Mouse (Mus musculus): ENCODE measurements around the gene Hunk.

Hunk gene

DNA sequence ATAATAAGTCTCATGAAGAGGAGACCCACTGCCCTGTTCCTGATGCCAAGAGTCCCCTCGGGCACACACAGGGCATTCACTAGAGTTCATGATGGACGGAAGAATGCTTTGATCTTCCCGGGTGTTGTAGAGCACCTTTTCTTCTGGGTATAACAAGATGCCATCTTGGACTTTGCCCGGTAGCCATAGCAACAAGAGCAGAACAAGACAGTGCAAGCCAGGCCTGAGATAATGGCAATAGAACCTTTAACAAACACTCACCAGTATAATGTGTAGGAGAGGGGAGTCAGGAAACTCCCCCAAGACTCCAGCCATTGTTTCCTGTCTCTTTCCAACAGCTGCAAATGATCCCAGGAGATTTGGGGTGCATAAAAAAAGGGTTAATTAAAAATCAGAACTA lies 8.9 kb downstream of the Hunk start:
- DNase-seq (ENCODE audit: low spot score): no peak

DNA sequence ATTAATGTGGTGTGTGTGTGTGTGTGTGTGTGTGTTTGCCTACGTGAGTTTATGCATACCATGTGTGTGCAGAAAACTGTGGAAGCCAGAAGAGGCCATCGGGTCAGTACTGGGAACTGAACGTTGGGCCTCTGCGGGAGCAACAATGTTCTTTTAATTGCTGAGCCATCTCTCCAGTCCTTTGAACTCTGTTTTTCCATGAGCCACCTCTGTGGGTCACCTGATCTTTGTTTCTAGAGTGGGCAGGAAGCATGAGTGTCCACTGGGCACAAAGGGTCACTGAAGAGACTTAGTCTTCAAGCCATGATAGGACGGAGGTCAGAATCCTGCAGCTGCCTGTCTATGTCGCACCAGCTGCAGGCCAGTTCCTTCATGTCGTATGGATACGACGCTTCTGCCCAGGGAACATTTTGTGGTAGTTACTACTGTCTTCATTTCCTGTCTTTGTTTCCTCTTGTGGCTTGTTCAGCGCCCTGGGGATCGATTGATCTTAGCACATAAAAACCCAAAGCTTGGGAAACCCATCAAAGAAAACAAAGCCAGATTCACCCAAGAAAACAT lies 10.3 kb downstream of the Hunk start:
- no peak for DNase-seq (ENCODE audit: low spot score)

DNA sequence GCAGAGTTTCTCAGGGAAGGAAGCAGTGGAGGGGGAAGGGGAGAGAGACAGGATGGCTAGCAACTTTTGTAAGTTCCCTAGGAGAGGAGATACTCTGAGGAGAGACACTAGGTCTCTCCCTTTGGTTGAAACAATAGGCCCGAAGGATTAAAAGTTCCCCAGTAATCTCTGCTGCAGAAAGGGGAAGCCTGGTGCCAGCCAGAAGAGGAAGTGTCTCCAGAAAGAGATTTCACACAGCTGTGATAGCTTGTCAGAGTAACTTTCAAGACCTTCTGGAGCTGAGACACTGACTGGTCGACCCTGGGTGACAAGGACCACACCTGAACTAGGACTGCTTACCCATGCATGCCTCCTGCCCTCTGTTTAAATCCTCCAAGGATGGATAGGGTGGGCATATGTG lies 11.1 kb downstream of the Hunk start:
- DNase-seq (ENCODE audit: low spot score): no peak

DNA sequence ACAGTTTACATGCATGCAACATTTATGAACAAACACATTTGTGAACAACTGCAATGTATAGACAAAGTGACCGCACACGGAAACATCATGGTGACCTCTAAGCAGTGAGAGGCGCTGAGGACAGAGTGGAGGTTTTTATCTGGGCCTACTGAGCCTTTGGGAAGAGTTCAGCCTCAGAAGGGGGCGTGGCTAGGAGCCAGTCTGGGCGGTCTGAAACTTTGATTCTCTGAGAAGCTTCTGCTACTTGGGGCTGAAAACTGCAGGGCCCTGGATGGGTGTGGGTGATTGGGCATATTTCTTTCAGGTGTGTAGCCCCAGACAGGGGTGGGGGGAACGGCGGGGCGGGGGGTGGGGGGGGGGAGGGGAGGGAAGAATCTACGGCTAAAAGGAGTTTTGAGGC lies 14.5 kb downstream of the Hunk start:
- DNase-seq (ENCODE audit: low spot score): no peak

DNA sequence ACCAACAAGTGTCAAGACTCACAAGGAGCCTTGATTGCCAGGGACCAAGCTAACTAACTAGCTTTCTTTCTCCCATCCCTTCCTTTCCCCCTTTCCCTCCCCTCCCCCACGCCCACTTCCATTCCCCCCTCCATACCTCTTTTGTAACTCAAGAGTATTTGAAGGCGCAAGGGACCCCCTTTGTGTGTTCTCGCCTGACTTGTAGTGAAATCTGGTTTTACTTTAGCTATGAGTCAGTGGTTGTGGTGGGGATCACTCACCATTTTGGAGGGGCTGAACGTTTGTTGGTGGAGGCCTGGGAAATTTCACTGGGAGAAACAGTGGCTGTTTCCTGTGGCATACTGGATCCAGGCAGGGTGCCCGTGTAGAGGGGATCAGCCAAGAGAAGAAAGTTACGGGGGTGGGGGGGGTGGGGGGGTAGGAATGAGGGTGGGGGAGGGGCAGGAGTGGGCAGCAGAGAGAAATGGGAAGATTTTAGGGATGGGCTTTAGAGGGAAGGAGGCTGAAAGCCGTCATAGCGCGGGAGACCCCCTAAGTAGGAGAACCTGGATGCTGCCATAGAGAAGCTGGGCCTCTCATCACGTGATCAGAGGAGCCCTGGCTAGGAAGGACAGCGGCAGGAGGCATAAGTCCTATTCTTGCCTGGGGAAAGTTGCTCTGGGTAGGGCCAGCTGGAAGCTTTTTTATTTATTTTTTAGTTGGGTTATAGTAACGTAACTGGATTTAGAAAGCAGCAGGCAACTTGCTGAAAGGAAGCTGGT lies 15.3 kb downstream of the Hunk start:
- no peak for DNase-seq (ENCODE audit: low spot score)

DNA sequence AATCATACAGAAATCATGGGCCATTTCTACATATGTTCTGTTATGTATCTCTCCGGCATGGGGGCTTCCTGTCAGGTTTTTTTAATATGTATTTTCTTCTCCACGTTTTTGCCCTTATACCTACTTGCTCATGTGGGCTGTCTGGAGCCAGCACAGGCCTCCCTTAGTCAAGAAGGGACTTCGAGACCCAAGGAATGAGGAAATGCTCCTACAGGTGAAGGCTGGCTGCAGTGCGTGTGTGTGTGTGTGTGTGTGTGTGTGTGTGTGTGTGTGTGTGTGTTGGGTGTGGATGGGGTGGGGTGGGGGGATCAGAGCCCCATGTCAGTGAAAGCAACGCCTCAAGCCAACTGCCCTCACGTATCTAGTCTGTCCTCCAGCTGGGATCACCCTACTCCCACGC lies 16.5 kb downstream of the Hunk start:
- no peak for DNase-seq (ENCODE audit: low spot score)

DNA sequence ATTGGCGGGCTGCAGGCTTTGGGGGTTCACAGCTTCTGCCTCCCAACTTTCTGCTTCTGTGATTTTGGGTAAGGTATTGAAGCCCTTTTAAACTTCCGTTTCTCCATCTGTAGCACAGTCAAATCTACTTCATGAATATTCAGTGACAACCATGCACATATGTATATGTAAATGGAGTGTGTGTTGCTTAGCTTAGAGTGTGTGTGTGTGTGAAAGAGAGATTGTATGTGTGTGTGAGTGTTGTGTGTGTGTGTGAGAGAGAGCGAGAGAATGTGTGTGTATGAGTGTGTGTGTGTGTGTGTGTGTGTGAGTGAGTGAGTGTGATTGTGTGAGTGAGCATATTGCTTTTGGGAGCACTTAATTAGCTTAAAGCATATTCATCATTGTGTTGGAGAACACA lies 19.4 kb downstream of the Hunk start:
- DNase-seq (ENCODE audit: low spot score): no peak

DNA sequence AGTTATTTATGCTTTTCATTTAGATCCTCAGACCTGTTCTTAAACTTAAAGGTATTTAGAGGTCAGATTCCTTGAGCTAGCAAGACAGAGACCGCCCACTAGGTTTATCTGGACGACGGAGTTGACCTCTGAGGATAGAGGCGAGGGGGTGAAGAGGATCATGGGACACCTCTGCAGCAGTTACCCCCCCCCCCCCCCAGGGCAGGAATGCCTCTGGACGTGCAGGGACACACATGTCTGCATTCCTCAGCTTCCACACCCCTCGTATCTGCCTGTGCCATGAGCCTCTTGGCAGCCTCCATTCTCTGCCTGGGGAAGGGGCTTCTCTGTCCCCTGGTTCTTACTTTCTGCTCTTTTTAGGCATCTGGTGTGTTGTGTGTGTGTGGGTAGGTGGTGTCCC lies 19.8 kb downstream of the Hunk start:
- DNase-seq (ENCODE audit: low spot score): no peak

DNA sequence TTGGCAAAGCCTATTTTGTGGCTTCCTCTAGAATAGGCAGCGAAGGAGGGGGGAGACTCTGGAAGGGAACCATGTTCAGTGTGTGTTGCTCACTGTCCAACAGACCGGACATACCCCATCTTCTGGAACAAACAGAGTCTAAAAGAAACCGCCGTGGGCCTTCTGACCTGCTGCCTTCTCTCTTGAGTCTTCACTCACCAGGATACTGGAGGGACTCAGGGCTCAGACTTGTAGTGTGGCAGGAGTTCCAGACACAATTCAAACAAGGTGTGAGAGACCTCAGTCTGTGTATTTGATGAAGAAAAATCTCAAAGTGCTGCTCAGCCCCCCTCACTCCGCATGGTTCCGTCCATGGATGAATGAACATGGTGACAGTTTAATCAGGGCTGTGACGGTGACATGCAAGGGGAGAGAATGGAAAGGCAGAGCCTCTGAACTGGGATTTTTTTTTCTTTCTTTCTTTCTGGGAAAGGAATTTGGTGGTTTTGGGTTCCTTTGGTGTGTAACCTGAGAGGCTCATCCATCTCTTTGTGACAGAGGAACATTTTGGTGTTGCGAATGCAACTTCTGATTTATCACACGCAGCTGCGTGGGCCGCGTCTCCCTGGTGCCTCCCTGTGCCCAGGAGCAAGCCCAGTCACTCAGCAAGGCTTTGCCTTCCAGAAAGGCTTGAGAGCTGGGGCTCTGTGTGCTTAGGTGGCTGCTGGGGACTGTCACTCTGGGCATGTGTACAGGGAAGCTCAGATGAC lies 21.9 kb downstream of the Hunk start:
- no peak for DNase-seq (ENCODE audit: low spot score)

DNA sequence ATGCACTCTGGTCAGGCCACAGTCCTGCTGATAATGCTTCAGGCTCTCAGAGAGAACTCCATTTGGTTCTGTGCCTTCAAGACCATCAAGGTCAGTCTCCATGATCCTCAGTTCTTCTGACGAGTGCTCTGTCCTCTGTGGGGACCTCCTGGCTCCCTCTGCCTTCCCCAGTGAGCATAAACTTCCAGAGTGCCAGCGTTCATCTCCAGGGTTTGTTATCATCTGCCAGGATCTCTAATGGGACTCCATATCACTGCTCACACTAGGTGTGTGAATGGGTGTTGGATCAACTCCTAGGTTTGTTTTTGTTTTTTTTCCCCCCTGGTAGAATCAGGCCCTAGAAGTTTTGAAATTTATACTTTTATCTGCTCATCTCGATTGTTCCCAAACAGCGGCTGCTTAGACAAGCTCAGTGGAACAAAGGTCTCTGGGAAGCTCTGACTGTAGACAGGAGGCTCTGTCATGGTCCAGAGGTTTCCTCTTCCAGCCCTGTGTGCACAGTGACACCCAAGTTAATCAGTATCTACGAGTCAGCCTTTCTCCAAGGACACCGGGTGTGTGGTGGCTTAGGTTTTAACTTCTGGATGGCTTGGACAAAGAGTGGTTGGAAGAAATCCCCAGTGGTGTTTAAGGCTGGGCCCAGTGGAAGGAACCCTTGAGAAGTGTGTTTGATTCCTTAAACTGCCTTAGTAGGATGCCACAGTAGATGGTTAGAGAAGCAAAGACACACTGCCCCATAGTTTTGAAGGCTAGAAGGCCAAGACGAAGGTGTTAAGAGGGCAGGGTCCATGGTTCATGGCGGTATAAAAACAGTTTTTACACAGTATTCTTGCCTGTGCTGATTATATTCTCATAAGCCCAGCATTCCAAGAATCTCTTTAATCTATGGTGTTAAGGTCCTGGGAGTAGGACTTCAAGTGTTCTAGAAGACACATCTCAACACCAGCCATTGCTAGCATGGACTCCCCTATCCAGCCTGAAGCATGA lies 26.6 kb downstream of the Hunk start:
- no peak for DNase-seq (ENCODE audit: low spot score)

DNA sequence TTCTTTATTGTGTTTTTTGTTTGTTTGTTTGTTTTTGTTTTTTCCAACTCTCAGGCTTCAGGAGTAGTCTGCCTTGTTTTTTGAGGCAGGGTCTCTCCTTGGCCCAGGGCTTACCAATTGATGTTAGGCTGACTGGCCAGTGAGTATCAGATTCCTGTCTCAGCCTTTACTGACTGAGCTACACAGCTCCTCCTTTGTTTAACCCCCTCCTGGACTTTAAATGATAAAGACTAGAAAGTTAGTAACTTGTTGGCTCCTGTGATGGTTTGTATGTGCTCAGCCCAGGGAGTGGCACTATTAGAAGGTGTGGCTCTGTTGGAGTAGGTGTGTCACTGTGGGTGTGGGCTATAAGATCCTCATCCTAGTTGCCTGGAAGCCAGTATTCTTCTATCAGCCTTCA lies 30.8 kb downstream of the Hunk start:
- no peak for DNase-seq (ENCODE audit: low spot score)

DNA sequence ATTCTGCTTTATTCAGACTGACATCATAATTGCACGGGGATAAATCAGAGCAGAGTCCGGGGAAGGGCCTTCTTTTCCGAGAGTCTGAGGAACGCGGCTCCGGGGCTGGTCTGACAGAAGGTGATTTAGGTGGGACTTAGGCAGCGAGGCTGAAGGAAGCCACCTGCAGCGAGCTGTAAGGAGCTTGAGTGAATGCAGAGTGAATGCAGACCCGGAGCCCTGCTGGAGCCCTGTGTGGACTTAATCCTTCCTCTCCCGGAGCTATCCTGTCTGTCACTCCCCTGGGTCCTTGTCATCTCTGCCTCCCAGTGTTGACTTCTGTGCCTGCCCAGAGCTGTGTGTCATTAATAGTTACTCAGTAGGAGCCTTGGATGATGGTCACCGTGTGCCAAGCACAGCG lies 32.8 kb downstream of the Hunk start:
- DNase-seq (ENCODE audit: low spot score): no peak

DNA sequence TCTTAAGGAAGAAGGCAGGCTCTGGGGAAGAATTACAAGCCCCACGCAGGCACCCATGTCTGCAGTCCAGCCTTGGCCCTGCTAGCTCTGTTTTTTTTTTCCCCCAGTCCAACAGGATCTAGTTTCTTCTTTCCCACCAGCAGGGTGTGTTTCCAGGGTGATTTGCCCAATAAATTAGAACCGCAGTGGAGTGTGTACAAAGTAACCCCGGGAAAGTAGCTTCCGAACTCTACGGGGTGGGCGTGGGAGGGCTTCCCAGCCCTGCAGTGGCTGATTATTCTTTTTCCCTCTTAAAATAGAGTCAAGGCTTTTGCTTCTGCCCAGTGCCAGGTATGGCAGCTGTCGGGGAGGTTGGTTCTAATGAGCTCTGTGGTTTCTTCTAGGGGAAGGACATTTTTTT lies 35.3 kb downstream of the Hunk start:
- DNase-seq (ENCODE audit: low spot score): no peak

DNA sequence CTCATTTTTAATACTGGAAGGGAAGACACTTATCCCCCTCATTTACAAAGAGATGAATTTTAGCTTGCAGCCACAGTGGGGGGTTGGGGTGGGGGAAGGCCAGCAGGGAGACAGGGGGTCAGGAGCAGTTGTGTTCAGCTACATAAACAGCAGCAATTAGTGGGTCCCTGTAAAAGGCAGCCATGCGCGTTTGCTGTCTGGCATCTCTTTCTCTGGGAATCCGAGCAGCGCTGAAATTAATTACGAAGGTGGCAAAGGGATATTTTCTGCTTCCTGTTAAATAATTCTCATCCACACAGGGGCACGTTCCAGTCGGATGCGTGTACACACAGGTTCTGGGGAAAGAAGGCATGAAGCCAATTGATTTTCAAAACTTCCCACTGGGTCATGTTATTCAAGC lies 35.7 kb downstream of the Hunk start:
- no peak for DNase-seq (ENCODE audit: low spot score)

DNA sequence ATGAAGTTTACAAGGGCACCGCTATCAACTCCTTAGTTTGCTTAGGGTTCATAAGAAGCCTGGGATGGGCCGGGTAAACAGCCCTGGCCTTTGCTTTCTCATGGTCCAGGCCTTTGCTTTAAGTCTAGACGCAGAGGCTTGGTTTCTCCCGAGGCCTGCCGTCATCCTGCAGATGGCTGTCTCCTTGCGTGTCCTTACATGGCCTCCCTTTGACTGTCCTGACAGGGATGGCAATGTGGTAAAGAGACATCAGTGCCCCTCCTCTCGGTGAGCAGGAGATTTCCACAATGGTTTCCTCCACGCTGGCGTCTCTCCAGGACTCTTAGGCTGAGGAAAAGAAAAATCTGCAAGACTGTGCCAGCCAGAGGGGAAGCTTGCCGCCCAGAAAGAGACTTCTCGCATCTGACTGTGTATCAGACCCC lies 36.3 kb downstream of the Hunk start:
- DNase-seq (ENCODE audit: low spot score): no peak

DNA sequence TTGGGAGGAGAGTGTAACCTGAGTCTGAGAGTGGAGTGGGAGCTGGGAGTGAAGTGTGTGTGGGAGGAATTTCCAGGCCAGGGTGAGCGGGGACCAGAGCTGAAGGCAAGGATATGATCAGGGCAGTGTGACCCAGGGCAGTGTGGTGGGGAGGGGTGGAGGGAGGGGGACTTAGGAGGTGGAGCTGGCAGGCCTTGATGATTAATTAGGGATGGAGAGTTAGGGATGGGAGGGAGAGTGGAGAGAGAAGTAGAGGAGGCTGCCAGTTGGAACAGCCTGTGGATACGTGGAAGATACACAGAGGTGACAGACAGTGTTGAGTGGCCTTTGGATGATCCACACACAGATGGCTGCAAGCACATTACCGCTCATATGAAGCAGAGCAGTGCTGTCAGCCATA lies 38.1 kb downstream of the Hunk start:
- DNase-seq (ENCODE audit: low spot score): no peak

DNA sequence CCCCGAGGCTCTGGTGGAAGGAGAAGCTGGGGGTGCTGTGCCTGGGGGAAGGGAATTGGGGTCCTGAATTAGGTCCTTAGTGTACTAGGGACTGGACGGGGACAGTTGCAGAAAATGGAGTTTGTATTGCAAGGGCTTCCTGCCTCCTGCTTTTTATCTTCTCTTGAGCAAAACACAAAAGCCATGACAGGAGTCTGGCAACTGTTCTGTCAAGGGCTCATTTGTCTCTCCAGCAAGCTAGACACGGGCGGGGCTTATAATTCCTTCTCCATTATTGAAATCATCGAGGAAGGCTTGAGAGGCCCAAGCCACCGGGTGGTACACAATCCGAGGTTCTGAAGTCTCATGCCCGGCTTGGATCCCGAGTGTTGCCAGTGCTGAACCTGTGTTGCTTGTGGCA lies 38.6 kb downstream of the Hunk start:
- no peak for DNase-seq (ENCODE audit: low spot score)

DNA sequence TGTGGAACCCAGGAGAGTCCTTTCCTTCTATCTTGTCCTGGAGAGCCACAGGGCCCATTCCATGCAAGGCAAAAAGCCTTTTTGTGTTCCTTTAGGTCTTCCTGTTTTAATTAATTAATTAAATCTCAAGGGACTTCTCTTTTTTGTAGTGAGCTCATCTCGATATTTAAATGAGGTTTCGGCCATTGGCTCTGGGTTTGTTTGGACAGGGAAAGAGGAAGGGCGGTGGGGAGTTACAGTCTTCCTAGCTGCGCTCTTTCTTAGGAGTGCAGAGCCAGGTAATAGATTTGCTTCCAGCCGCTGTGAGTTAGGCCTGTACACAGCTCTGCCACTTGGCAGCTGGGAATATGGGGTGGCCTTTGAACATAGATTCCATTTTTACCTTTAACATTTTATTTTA lies 40.4 kb downstream of the Hunk start:
- DNase-seq (ENCODE audit: low spot score): no peak

DNA sequence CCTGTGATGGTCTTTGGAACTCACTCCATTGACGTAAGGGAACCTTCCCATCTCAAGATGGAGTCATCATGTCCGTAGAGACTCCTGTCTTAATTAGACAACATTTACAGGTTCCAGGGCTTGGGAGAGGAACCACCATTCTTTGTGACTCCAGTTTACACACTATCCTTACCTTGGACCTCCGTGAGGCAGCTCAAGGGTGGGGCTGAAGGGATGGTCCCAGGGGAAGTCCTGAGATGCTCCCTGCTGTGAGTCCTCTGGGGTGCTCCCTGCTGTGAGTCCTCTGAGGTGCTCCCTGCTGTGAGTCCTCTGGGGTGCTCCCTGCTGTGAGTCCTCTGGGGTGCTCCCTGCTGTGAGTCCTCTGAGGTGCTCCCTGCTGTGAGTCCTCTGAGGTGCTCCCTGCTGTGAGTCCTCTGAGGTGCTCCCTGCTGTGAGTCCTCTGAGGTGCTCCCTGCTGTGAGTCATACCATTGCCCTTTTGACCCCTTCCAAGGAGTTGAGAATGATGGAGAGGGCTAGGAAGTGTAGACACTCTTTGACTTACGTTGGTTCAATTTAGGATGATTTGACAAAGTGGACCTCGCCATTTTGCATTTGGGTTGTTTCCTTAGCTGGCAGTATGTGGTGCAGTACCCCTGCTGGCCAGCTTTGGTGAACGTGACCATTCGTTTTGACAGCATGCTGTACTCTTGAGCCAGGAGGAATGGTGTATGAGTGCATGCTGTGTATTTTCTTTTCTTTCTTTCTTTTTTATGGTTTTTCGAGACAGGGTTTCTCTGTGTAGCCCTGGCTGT lies 42.2 kb downstream of the Hunk start:
- no peak for DNase-seq (ENCODE audit: low spot score)

DNA sequence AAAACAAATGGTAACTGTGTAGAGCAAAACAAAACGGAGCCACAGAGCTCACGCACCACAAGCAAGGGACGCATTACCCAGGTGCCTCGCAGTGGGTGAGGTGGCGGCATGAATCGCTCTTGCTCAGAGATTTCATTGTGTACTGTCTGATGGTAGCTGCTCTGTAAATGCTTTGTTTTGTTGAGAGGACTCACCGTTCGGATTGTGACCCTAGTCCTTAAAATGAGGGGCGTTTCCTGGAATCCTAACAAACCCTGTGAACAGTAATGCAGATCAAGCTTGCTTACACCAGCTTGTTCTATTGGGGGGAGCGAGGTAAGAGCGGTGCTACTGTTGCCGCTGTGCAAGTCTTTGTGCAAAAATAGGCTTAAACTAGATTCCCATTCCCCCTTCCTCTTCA lies 47.7 kb downstream of the Hunk start:
- DNase-seq (ENCODE audit: low spot score): no peak

DNA sequence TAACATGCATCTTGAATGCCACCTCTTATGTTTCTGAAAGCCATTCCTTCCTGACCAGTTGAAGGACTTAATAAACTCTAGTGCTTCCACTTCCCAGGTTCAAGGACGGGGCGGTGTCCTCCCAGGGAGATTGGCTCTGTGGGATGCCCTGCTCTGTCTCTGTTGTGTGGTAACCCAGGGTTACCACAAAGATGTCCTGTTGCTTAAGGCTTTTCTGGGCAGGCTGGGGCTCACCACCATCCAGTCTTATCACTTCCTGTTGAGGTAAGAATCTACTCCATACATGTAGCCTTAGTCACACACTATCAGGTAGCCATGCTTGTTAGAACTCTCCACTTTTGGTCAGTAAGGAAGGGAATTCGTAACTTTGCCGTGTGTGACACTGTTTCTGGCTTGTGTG lies 49.4 kb downstream of the Hunk start:
- DNase-seq (ENCODE audit: low spot score): no peak

DNA sequence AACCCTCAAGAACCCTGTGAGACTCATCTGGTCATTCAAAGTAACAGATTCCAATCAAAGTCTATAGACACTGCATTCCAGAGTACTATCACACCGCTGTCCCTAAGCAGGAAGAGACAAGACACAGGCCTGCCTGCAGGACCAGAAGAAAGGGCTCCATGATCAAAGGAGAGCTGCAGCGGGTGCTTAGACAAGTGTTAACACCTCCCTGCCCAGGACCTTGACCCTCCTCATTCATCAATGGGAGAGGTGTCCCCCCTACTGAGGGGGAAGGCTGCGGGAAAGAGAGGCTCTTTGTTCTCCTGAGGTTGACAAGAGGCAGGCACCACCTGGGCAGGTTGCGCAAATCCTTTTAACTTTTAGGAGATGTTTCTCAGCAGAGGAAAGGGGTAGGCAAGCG lies 51.5 kb downstream of the Hunk start:
- no peak for DNase-seq (ENCODE audit: low spot score)

Data from T-cell, adult 2 months (primary cell).